Mouse (Mus musculus): ENCODE measurements around the gene Ptgdr. TPM values are rescaled to one million over a fixed set of nuclear protein-coding genes. Genes with fewer than 3 reads are reported as not detected.

Ptgdr gene
- polyA plus RNA-seq (2015; fragmentation: Illumina TruSeq; extraction: RNeasy Lipid Tissue Mini Kit (QIAGEN cat#74804); ENCODE audit: low read depth, low replicate concordance): 0.80 TPM

DNA sequence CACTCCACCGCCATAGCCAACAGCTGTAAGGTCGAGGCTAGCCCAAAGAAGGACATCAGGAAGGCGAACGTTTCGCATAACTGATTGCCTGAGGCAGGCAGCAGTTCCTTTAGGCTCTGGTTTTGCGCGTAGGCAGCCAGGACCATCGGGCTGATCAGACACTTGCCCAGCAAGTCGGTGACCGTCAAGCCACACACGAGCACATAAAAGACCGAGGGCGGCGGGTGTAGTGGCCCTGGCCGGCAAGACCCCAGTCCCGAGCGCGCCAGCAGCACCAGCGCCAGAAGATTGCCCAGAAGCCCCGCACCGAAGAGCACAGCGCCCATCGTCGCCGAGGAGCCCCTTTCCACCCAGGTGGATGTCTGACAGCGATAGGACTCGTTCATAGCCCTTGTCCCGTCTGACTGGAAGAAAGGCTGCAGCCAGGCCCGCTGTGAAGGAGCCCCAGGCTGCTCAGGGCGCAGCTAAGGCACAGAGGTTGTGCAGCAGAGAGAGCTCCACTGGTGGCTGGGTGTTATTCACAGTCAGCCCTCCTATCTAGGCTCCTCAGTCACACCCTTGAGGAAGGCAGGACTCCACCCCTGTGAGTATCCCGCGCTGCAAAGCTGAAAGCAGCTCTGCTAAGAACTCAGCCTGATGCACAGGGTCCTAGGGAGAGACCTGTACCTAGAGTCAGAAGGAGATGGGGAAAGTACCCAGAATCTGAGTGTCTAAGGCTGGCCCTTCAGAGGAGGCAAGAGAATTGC lies at the start of gene Ptgdr:
TSS of gene Ptgdr (minus strand) at position 508 of the 746 bp plus-strand sequence.

Other genes with a start within 250 kb of the Ptgdr start
- not detected for gene Gm5624, start 231.4 kb downstream of the Ptgdr start, polyA plus RNA-seq (2015; fragmentation: Illumina TruSeq; extraction: RNeasy Lipid Tissue Mini Kit (QIAGEN cat#74804); ENCODE audit: low read depth, low replicate concordance)
- not detected for gene Gm8257, start 152.9 kb downstream of the Ptgdr start, polyA plus RNA-seq (2015; fragmentation: Illumina TruSeq; extraction: RNeasy Lipid Tissue Mini Kit (QIAGEN cat#74804); ENCODE audit: low read depth, low replicate concordance)
- not detected for gene Gm8267, start 109.0 kb downstream of the Ptgdr start, polyA plus RNA-seq (2015; fragmentation: Illumina TruSeq; extraction: RNeasy Lipid Tissue Mini Kit (QIAGEN cat#74804); ENCODE audit: low read depth, low replicate concordance)
- gene Ptger2, start 128.8 kb upstream of the Ptgdr start, polyA plus RNA-seq (2015; fragmentation: Illumina TruSeq; extraction: RNeasy Lipid Tissue Mini Kit (QIAGEN cat#74804); ENCODE audit: low read depth, low replicate concordance): 0.49 TPM

Measured in brain, adult 10 weeks (tissue).